Mouse (Mus musculus): ENCODE data around the gene Tssk3.
A peak's percentile ranks its signal among the peaks of the same experiment; 100 is the strongest.
"Not testable (repeated sequence)": the region's sequence is repeated elsewhere in the genome, so short reads cannot be mapped to it uniquely, and the experiment has no call there.

Gene Tssk3

GRCm38 (mm10) chr4:129500607-129501566 is 10.1 kb upstream of the Tssk3 start:
- peak; percentile 49 to 61 for DNase-seq

- no peak for DNase-seq
Observed at GRCm38 (mm10) chr4:129500017-129500416, 9.2 kb upstream of the Tssk3 start.

GRCm38 (mm10) chr4:129498941-129499340 is 8.1 kb upstream of the Tssk3 start:
- DNase-seq = no peak

GRCm38 (mm10) chr4:129496631-129497030 is 5.8 kb upstream of the Tssk3 start:
- no peak for DNase-seq

GRCm38 (mm10) chr4:129495672-129496562 is 5.1 kb upstream of the Tssk3 start:
- no peak for DNase-seq

GRCm38 (mm10) chr4:129494681-129495080 is 3.9 kb upstream of the Tssk3 start:
- DNase-seq = no peak

GRCm38 (mm10) chr4:129481090-129481489 is 9.7 kb downstream of the Tssk3 start:
- DNase-seq = no peak

GRCm38 (mm10) chr4:129479863-129480262 is 11.0 kb downstream of the Tssk3 start:
- DNase-seq = no peak

GRCm38 (mm10) chr4:129476047-129476446 is 14.8 kb downstream of the Tssk3 start:
- DNase-seq = no peak

GRCm38 (mm10) chr4:129464286-129464815 is 26.5 kb downstream of the Tssk3 start:
- peak; percentile 22 to 46 for DNase-seq

GRCm38 (mm10) chr4:129463097-129464059 is 27.4 kb downstream of the Tssk3 start:
- DNase-seq = no peak

- peak; percentile 14 to 22 for DNase-seq
Observed at GRCm38 (mm10) chr4:129462118-129462517, 28.7 kb downstream of the Tssk3 start.

GRCm38 (mm10) chr4:129461183-129461960 is 29.4 kb downstream of the Tssk3 start, which contains the start of gene Bsdc1:
Gene Bsdc1, plus strand, starts transcription at chr4:129461581.
- peak; percentile 99 to 100 for DNase-seq

- no peak for DNase-seq
Observed at GRCm38 (mm10) chr4:129460827-129461182, 30.0 kb downstream of the Tssk3 start.

GRCm38 (mm10) chr4:129459726-129460125 is 31.1 kb downstream of the Tssk3 start:
- no peak for DNase-seq

- not testable (repeated sequence) for DNase-seq
Observed at GRCm38 (mm10) chr4:129457311-129457710, 33.5 kb downstream of the Tssk3 start.

- DNase-seq = no peak
Observed at GRCm38 (mm10) chr4:129456126-129456525, 34.7 kb downstream of the Tssk3 start.

GRCm38 (mm10) chr4:129455265-129455664 is 35.6 kb downstream of the Tssk3 start:
- DNase-seq = peak; percentile 75 to 76

GRCm38 (mm10) chr4:129451471-129452169 is 39.2 kb downstream of the Tssk3 start:
- no peak for DNase-seq

GRCm38 (mm10) chr4:129450851-129451250 is 40.0 kb downstream of the Tssk3 start:
- no peak for DNase-seq

Data from cerebellum, postnatal 25 days (tissue).